Mouse (Mus musculus) liver, embryonic 11.5 days (tissue): ENCODE measurements at regions not wholly inside any gene's neighbourhood (a gene's known extent, or its start where the extent isn't known, plus 50 kb on each side); places are given as distances from the start of the nearest gene placed in this dataset.
A peak's percentile ranks its signal among the peaks of the same experiment; 100 is the strongest.

Experiments
- ATAC-seq: fragments of 200-750 bp; cut with Nextera tagmentation; replicated peaks from 2 replicates; pipeline ENCODE4 v1.8.0; 2017; ENCODE audit warnings: moderate number of reproducible peaks, mild to moderate bottlenecking, moderate TSS enrichment, moderate library complexity; ENCODE audit not compliant: low FRiP score
- DNase-seq: peaks from one replicate; pipeline ENCODE4 v3.0.0-alpha.2; 2017; ENCODE audit warnings: low spot score
- H3K27ac ChIP-seq: fragments of 300-500 bp; sonication (generic); 2 replicates; pipeline ENCODE4 v1.5.1; 2014; ENCODE audit warnings: mild to moderate bottlenecking, low read depth, low read length, control low read depth
- H3K27me3 ChIP-seq: fragments of 300-500 bp; sonication (generic); replicated peaks from 2 replicates; pipeline ENCODE4 v1.6.1; 2014; ENCODE audit warnings: low read length, mixed read lengths; ENCODE audit not compliant: control insufficient read depth, insufficient read depth
- H3K36me3 ChIP-seq: fragments of 300-500 bp; sonication (generic); 2 replicates; pipeline ENCODE4 v1.6.1; 2014; ENCODE audit warnings: mild to moderate bottlenecking, low read length, moderate library complexity, mixed read lengths; ENCODE audit not compliant: control insufficient read depth, insufficient read depth
- H3K4me1 ChIP-seq: fragments of 300-500 bp; sonication (generic); replicated peaks from 2 replicates; pipeline ENCODE4 v1.6.1; 2014; ENCODE audit warnings: low read length, mixed read lengths; ENCODE audit not compliant: control insufficient read depth, insufficient read depth
- H3K4me2 ChIP-seq: fragments of 300-500 bp; sonication (generic); 2 replicates; pipeline ENCODE4 v1.6.1; 2014; ENCODE audit warnings: mild to moderate bottlenecking, control low read depth, moderate library complexity
- H3K4me3 ChIP-seq: fragments of 300-500 bp; sonication (generic); 2 replicates; pipeline ENCODE4 v1.5.1; 2014; ENCODE audit warnings: low read depth, low read length, control low read depth
- H3K9ac ChIP-seq: fragments of 300-500 bp; sonication (generic); 2 replicates; pipeline ENCODE4 v1.6.1; 2014; ENCODE audit warnings: low read depth, low read length, control low read depth
- H3K9me3 ChIP-seq: fragments of 300-500 bp; sonication (generic); 2 replicates; pipeline ENCODE4 v1.6.1; 2016; ENCODE audit warnings: low read length, inconsistent platforms, mixed read lengths; ENCODE audit not compliant: control insufficient read depth
- whole genome bisulfite sequencing: fragments of 180-500 bp; shearing (Covaris S2); extraction: QIAGEN DNeasy Blood & Tissue Kit; methylation state at CpG from one replicate; pipeline ENCODE4 v1.1.7; 2014; 5-methylcytosine and 5-hydroxymethylcytosine counted together

GRCm38 (mm10) chr4:11885499-11885898, 95.6 kb downstream of the Gm10604 start:
- Histone ChIP-seq H3K4me2 (no peak overlapping the region), H3K9ac (no peak overlapping the region), H3K36me3 (no peaks in the 10 kb centered on the region), H3K4me1 (no peaks in the 10 kb centered on the region; the same call in 1 of the 2 replicates), H3K9me3 (no peaks in the 10 kb centered on the region), H3K27me3 (no peaks in the 10 kb centered on the region), H3K27ac (no peak overlapping the region), H3K4me3 (no peak overlapping the region)
- 89% methylated on average over 4 of the region's 4 CpGs for WGBS
- ATAC-seq, result no peak
- no peak for DNase-seq

GRCm38 (mm10) chr4:11884818-11885217, 96.2 kb downstream of the Gm10604 start:
- DNase-seq (no peak), ATAC-seq (peak; percentile 45; the same call in 1 of the 2 replicates)
- no peaks in the 10 kb centered on the region for H3K36me3 ChIP-seq
- H3K27ac ChIP-seq, result no peak overlapping the region; the same call in 1 of the 2 replicates
- no peaks in the 10 kb centered on the region for H3K9me3 ChIP-seq
- H3K4me2 ChIP-seq, result no peak overlapping the region
- WGBS, result 39% methylated on average over 7 of the region's 7 CpGs
- no peaks in the 10 kb centered on the region for H3K27me3 ChIP-seq
- no peaks in the 10 kb centered on the region; the same call in 1 of the 2 replicates for H3K4me1 ChIP-seq
- H3K4me3 ChIP-seq, result no peak overlapping the region
- no peak overlapping the region for H3K9ac ChIP-seq

DNA sequence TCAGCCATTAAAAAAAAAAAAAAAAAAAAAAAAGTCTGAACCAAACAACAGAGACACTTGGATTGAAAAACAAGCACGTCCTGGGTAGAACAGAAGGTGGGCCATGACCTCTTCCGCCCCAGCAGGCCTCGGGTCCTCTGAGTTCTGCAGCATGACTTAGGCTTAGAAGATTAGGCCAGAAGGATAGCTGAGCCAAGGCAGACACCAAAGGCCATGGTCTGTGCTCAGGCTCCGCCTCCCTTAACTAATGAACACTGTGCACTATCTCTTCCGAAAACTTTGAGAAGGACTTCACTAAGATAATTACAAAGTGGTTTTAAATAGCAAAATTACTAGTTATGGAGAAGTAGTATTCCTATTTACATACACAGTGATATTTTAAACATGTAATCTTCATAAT, 97.8 kb downstream of the Gm10604 start:
- Histone ChIP-seq H3K9me3 (no peaks in the 10 kb centered on the region), H3K9ac (no peak overlapping the region), H3K4me1 (peaks cover 2% of the 10 kb centered on the region), H3K27ac (no peak overlapping the region), H3K4me2 (no peak overlapping the region), H3K36me3 (no peaks in the 10 kb centered on the region), H3K4me3 (no peak overlapping the region), H3K27me3 (no peaks in the 10 kb centered on the region)
- ATAC-seq (no peak), DNase-seq (no peak)
- WGBS, result 49% methylated on average over 5 of the region's 5 CpGs

DNA sequence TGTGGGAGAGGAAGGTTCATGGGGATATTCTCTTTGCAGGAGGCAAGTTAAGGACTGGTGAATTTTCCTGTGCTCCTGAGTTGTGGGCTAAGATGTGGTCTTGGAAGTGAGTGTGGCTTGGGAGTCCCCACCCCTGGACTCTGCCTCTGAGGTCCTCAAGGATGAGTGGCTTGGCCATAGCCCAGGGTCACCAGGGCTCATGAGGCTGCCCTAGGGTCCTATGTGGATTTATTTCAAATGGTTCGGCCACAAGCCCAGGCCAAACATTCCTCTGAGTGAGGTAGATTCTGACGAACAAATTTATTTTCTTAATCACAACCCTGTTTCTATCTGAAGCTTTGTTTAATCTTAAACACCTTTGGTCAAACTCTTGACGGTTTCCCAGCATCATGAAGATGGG, 98.4 kb downstream of the Gm10604 start:
- Histone ChIP-seq H3K27me3 (no peaks in the 10 kb centered on the region), H3K36me3 (no peaks in the 10 kb centered on the region), H3K4me3 (no peak overlapping the region), H3K9ac (no peak overlapping the region), H3K4me1 (peaks cover 8% of the 10 kb centered on the region), H3K9me3 (no peaks in the 10 kb centered on the region), H3K4me2 (no peak overlapping the region), H3K27ac (no peak overlapping the region)
- DNase-seq, result no peak
- ATAC-seq, result no peak
- 70% methylated on average over 3 of the region's 3 CpGs for WGBS

DNA sequence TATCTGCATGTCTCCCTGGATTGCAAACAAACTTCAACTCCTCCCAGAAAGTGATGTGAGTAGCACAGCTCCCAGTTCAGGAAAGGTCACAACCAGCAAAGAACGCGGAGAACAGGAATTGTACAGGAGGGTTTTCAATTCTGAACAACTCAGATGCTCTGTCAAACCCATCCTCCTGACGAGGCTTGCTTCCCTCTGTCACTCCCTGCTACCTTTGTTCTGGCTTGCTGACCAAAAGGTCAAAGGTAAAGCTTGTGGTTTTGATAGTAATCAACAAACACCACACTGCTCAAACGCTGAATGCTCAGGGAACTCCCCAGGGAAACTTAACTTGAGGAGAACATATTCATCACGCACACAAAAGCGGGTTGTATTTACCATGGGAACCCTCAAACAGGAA, 102.4 kb downstream of the Gm10604 start:
- H3K27me3 ChIP-seq, result no peaks in the 10 kb centered on the region
- ATAC-seq (no peak), DNase-seq (no peak)
- H3K4me2 ChIP-seq, result no peak overlapping the region
- no peak overlapping the region for H3K4me3 ChIP-seq
- WGBS, result 51% methylated on average over 6 of the region's 6 CpGs
- no peak overlapping the region for H3K27ac ChIP-seq
- peaks cover 12% of the 10 kb centered on the region for H3K4me1 ChIP-seq
- no peaks in the 10 kb centered on the region for H3K9me3 ChIP-seq
- H3K36me3 ChIP-seq, result no peaks in the 10 kb centered on the region
- no peak overlapping the region for H3K9ac ChIP-seq

DNA sequence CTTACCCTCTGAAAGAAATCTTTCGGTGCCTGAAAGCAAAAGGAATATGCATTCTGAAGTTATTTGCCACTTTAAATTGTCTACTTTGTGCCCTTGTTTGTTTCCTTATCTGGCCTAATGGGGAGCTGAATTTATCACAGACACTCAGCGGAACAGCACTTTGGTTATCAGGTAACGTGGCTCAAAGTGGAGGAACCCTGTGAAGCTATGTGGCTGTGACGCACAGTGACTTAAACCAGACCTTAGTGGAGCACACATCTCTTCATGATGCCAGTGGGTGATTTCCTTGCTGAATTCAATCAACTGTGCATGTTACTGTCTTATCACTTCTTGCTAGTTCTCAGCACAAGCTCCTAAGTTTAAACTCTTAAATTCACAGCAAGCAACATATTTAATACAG, 103.1 kb downstream of the Gm10604 start:
- Histone ChIP-seq H3K4me2 (no peak overlapping the region), H3K36me3 (no peaks in the 10 kb centered on the region), H3K27ac (no peak overlapping the region), H3K4me1 (peaks cover 12% of the 10 kb centered on the region), H3K27me3 (no peaks in the 10 kb centered on the region), H3K9me3 (no peaks in the 10 kb centered on the region), H3K9ac (no peak overlapping the region), H3K4me3 (no peak overlapping the region)
- no peak for DNase-seq
- 0 out of 2 replicates have a peak, but pooled peaks have one; percentile 32 for ATAC-seq
- WGBS, result 39% methylated on average over 4 of the region's 4 CpGs

DNA sequence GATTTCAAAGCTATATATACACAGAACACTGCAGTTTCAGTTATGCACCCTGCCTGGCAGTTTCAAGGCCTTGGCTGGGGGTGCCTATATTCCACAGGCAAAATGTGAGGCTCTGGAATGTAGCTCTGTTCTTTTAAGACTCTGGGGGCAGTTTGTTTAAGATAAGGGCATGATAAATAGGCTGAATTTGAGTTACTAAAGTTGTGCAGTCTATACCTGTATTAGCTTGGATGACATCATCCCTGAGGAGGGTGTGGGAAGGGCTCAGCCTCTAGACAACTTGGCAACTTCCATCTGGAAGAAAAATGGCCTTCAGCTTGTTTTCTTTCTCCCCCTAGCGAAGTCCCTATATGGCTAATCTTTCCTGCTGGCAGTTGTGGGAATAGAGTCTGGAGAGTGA, 105.1 kb downstream of the Gm10604 start:
- no peak overlapping the region for H3K27ac ChIP-seq

DNA sequence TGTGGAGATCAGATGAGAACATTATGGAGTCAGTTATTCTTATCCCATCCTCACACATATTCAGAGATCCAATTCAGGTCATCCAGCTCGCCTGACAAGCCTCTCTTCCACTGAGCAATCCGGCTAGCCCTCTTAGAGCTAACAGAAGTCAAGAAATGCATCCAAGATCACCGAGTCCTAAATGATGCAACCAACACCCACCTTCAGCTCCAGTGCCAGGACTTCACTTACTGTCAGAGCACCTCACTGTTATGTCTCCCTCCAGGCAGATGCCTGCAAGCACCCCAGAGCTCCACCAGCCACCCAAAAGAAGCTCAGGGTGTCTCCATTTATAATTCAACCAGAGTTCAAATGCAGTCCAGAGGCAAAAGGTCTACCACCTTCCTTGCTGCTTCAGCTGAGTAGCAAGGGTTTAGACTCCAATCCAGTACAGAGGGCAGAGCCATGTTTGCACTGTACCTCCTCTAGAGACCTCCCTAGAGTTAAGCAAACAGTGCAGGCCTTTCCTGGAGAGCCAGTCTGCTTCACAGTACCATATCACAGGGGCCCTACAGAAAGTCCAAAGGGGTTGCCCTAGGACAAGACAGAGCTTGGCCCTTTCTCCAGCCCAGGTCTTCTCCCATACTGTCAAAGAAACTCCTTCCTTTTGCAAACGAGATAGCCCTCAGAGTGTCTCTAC, 106.3 kb downstream of the Gm10604 start:
- H3K27ac ChIP-seq, result no peak overlapping the region
- peaks cover 15% of the 10 kb centered on the region for H3K4me1 ChIP-seq
- no peak overlapping the region for H3K9ac ChIP-seq
- no peaks in the 10 kb centered on the region for H3K27me3 ChIP-seq
- H3K36me3 ChIP-seq, result no peaks in the 10 kb centered on the region
- no peak overlapping the region for H3K4me3 ChIP-seq
- no peak for ATAC-seq
- no peak overlapping the region for H3K4me2 ChIP-seq
- WGBS, result 68% methylated on average over 4 of the region's 4 CpGs
- H3K9me3 ChIP-seq, result no peaks in the 10 kb centered on the region
- DNase-seq, result no peak

More for the DNA sequence above, 105.1 kb downstream of the Gm10604 start:
- WGBS, result 81% methylated on average over 1 of the region's 1 CpGs
- peaks cover 12% of the 10 kb centered on the region for H3K4me1 ChIP-seq
- DNase-seq (no peak), ATAC-seq (no peak)
- no peak overlapping the region for H3K9ac ChIP-seq
- no peak overlapping the region for H3K4me3 ChIP-seq
- no peaks in the 10 kb centered on the region for H3K36me3 ChIP-seq
- H3K27me3 ChIP-seq, result no peaks in the 10 kb centered on the region
- H3K4me2 ChIP-seq, result no peak overlapping the region
- no peaks in the 10 kb centered on the region for H3K9me3 ChIP-seq

DNA sequence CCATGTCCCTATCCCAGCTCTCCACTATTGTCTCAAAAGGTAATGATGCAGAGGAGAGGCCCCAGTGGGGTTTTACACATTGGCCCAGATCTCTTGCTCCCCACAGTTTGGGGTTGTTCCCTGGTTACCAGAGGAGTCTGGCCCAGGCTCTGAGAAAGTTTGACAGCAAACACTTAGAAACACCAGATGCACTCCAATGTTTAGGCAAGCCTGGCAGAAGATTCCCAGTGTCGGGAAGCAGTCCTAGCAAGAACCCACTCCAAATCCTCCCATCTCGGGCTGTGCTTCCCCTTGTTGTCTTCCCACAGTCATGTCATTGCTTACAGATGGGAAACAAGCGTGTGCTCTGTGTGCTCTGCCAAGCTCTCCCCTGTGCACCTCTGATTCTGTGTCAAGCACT, 109.0 kb downstream of the Gm10604 start:
- 61% methylated on average over 3 of the region's 3 CpGs for WGBS
- H3K4me2 ChIP-seq, result no peak overlapping the region
- H3K9me3 ChIP-seq, result no peaks in the 10 kb centered on the region
- no peak overlapping the region for H3K9ac ChIP-seq
- no peak overlapping the region for H3K4me3 ChIP-seq
- no peaks in the 10 kb centered on the region for H3K36me3 ChIP-seq
- peaks cover 6% of the 10 kb centered on the region; the same call in 1 of the 2 replicates for H3K4me1 ChIP-seq
- DNase-seq (no peak), ATAC-seq (no peak)
- H3K27me3 ChIP-seq, result no peaks in the 10 kb centered on the region
- no peak overlapping the region for H3K27ac ChIP-seq
